Mouse (Mus musculus): ENCODE measurements around the gene Slc12a9.

Gene Slc12a9

DNA sequence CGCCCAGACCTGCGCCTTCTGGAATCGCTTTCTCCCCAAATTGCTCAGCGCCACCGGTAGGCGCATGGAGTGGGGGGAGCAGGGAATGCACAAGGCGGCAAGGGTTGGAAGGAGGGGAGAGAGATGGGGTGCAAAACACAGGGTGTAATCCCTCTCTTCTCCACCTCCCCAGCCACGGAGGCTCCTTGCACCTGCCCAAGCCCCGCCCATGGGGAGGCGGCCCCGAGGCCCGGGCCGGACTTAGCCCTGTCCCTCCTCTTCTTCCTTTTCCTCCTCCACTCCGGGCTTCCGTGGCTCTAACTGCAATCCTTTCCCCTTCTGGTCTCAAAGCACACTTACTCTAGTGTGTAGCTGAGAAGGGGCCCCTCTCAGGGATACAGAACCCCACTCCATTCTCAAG, 40.1 kb downstream of the Slc12a9 start:
- in situ Hi-C loops (cut with MboI, MseI), result loop anchor here in 1 of 2 experiments (10.0 to 25.0 kb wide), 2 partner anchors 281 to 882 kb away; partner anchors contain the start of genes Ap4m1 and Mcm7

DNA sequence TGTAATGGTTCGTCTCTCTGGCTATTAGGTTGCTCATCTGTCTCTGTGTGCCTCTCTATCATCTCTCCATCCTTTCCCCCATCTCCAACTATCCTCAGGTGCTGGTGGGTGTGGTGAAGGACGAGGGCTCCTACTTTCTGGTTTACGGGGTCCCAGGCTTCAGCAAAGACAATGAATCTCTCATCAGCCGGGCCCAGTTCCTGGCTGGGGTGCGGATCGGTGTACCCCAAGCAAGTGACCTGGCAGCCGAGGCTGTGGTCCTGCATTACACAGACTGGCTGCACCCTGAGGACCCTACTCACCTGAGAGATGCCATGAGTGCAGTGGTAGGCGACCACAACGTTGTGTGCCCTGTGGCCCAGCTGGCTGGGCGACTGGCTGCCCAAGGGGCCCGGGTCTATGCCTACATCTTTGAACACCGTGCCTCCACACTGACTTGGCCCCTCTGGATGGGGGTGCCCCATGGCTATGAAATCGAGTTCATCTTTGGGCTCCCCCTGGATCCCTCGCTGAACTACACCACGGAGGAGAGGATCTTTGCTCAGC, 41.9 kb downstream of the Slc12a9 start:
- in situ Hi-C loops (cut with MboI, MseI), result loop anchor here in 1 of 2 experiments (10.0 to 25.0 kb wide), 2 partner anchors 279 to 883 kb away; partner anchors contain the start of genes Ap4m1 and Mcm7

DNA sequence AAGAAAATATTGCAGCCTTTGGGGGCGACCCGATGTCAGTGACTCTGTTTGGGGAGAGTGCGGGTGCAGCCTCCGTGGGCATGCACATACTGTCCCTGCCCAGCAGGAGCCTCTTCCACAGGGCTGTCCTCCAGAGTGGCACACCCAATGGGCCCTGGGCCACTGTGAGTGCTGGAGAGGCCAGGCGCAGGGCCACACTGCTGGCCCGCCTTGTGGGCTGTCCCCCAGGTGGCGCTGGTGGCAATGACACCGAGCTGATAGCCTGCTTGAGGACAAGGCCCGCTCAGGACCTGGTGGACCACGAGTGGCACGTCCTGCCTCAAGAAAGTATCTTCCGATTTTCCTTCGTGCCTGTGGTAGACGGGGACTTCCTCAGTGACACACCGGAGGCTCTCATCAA, 42.7 kb downstream of the Slc12a9 start:
- in situ Hi-C loops (cut with MboI, MseI), result loop anchor here in 1 of 2 experiments (10.0 to 25.0 kb wide), 2 partner anchors 278 to 884 kb away; partner anchors contain the start of genes Ap4m1 and Mcm7

DNA sequence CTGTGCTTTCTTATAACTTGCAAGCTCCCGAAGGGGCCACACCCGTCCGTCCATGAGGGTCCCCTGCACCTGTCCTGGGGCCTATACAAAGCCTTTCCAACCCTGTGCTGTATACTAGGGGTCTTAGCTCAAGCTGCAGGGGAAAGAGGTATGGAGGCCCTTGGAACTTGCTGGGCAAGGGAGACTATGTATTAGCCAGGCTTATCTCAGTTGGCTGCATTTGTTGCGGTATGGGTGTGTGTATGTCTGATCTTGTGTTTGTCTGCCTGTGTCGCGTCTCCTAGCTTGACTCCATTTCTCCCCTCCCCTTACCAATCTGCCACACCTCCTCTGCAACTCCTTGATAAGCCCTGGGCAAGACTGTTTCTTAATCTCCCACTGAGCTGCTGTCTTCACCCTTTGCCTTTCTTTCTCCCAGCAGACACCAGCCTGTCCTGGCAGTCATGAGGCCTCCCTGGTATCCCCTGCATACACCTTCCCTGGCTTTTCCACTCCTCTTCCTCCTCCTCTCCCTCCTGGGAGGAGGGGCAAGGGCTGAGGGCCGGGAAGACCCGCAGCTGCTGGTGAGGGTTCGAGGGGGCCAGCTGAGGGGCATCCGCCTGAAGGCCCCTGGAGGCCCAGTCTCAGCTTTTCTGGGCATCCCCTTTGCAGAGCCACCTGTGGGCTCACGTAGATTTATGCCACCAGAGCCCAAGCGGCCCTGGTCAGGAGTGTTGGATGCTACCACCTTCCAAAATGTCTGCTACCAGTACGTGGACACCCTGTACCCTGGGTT, 43.6 kb downstream of the Slc12a9 start:
- in situ Hi-C loops (cut with MboI, MseI), result loop anchor here (5.0 to 25.0 kb wide), 4 partner anchors 132 to 1065 kb away; partner anchors contain the start of genes Ap4m1 (in 1 of the 2) and Mcm7 (in 1 of the 2)

DNA sequence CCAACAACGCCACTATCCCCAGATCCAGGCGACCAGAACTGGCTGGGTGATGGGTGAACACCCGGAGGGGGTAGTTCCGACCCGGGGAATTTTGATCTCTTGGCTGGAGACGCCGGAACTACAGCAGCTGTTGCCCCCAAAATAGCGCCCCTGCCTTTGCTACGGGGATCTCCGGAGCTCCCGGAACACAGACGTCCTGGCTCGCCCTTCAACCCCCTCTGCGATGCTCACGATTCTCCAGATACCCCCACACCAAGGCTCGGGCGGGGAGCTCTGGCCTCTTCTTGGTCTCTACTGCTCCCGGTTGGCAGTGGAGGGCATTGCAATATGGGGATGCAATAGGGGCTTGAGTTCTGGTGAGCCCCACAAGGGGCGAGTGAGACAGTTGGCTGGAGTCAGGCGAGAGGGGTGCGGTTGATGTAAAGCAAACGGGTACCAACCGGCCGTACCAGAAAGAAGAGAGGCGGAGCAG, 44.4 kb downstream of the Slc12a9 start:
- in situ Hi-C loops (cut with MboI, MseI), result loop anchor here (5.0 to 25.0 kb wide), 3 partner anchors 132 to 1064 kb away; no protein-coding TSS in a partner anchor

DNA sequence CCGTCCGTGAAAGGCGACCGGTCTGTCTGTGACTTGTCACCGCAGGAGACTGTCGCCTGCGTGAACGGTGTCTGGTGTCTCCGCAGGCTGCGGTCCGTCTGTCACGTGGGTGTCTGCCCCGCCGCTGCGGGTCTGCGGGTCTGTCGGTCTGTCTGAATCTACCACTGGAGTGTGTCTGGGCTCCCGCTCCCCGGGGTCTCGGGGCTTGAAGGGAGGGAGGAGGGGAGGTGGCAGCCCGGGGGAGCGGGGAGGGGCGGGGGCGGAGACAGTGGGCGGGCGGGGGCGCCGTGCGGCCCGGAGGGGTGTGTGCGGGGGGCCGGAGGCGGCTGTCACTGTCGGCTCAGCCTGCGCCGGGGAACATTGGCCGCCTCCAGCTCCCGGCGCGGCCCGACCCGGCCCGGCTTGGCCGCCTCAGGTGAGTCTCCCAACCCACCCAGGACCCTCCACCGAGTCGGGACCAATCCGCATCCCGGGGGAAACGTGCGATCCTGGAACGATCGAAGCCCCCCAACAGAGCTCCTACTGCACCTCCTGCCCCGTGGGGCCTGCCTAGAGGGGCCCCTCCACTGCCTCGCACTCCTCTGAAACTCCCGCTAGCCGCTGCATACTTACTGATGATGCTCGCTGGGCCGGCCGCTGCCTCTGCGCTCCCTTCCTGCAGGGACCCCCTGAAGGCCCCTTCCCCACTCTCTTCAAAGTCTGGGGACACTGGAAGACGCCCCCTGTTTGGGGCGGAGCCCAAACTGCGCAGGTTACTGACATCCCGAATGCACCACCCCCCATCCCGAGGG, 45.2 kb downstream of the Slc12a9 start:
- in situ Hi-C loops (cut with MboI, MseI), result loop anchor here (5.0 to 25.0 kb wide), 3 partner anchors 131 to 1063 kb away; no protein-coding TSS in a partner anchor

DNA sequence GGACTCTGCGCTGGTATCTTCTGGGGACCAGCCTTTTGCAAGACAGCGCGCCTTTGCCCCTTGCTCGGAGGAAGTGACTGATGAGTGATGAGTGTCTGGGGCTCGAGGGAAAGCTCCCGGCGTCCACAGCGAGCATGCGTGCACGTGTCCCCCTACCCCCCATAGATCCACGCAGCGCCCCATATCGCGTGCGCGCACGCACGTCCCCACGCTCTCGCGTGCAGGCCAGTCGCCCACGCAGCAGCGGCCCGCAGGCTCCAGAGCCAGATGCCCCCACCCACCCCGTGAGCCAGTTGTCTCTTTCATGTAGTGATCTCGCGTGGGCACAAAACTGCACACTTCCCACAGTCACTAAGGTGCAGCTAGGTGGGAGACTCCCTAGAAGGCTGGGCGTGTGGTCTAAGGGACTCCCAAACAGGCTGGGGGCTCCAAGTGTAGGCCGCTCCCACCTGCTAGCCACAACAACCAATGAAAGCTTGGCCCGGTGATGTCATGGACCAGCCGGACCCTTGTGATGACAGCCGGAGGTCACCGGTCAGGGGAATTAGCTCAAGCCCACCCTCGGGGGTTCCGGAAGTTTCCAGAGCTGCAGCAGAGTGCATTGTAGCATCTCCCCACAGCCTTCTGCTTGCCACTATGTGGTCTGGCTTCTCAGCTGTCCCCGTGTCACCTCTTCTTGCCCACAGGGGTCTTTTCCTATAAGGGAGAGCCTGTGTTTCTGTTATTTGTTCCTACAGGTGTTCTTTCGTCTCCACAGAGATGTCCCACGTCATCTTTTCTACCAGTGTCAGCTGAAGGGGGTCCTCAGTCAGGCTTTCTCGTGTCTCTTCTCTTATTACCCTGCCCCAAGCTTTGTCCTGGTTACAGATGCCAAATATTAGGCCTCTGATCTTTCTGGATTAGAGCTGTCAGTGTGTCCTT, 46.1 kb downstream of the Slc12a9 start, which contains the start of gene Ache:
Gene Ache (plus strand): TSS at position 488 of the 921 bp plus-strand sequence.
- in situ Hi-C loops (cut with MboI, MseI), result loop anchor here (5.0 to 25.0 kb wide), 3 partner anchors 130 to 1062 kb away; no protein-coding TSS in a partner anchor

DNA sequence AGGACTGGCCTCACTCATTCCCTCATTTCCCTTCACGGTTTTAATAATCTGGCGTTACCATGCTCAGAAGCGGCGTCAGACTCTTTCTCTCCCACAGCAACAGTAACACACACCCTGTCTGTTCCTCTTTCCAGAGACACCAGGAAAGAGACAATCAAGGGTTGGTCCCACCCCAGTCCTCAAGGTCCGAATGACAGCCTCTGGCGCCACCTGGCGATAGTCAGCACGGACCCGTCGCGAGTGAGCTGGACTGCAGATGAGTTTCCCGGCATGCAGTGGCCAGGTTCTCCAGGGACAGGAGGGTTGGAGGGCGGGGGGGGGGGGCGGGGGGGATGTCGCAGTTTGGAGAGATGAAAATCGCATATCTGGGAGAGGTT, 46.8 kb downstream of the Slc12a9 start:
- in situ Hi-C loops (cut with MboI, MseI), result loop anchor here (5.0 to 25.0 kb wide), 3 partner anchors 129 to 1062 kb away; no protein-coding TSS in a partner anchor

DNA sequence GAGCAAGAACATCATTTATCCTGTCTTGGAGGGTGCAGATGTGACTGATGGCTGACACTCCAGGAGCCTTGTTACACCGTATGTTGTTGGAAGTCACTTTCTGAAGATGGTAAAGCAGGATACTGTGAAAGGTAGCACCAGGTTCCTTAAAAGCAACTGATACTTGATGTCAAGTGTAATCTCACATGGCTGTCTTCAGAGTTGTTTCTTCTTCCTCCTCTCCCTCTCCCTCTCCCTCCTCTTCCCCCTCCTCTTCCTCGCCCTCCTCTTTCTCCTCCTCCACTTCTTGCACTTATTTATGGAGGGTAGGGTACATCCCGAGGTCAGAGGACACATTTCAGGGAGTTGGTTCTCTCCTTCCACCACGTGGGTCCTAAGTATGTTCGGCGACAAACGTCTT, 47.4 kb downstream of the Slc12a9 start:
- in situ Hi-C loops (cut with MboI, MseI), result loop anchor here (5.0 to 25.0 kb wide), 3 partner anchors 129 to 1061 kb away; no protein-coding TSS in a partner anchor

DNA sequence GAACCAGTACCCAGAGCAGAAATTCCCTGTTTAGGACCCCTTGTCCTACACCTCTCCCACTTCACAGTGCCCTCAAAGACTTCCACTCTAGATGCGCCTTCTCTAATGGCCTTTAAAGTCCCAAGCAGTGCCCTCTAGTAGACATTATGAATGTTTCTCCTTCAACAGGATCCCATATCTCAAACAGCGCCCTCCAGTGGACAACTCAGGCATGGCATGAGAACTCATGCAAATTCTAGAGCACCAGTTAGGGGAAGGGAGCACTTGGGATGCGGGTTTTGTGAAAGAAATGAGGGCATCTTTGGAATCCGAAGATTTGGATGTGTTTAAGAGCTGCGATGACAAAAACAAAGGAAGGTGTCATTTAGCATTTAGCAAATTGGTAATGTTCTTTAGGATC, 48.4 kb downstream of the Slc12a9 start:
- in situ Hi-C loops (cut with MboI, MseI), result loop anchor here (5.0 to 25.0 kb wide), 3 partner anchors 128 to 1060 kb away; no protein-coding TSS in a partner anchor

DNA sequence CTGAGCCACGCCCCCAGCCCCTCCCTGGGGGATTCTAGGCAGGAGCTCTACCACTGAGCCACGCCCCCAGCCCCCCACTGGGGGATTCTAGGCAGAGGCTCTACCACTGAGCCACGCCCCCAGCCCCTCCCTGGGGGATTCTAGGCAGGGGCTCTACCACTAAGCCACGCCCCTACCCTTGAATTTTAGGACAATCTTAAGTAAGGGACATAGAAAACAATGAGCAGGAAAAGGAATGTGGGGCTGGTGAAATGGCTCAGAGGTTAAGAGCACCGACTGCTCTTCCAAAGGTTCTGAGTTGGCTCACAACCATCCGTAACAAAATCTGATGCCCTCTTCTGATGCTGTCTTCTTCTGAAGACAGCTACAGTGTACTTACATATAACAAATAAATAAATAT, 49.0 kb downstream of the Slc12a9 start:
- in situ Hi-C loops (cut with MboI, MseI), result loop anchor here in 1 of 2 experiments (10.0 to 25.0 kb wide), 2 partner anchors 272 to 1060 kb away; no protein-coding TSS in a partner anchor

DNA sequence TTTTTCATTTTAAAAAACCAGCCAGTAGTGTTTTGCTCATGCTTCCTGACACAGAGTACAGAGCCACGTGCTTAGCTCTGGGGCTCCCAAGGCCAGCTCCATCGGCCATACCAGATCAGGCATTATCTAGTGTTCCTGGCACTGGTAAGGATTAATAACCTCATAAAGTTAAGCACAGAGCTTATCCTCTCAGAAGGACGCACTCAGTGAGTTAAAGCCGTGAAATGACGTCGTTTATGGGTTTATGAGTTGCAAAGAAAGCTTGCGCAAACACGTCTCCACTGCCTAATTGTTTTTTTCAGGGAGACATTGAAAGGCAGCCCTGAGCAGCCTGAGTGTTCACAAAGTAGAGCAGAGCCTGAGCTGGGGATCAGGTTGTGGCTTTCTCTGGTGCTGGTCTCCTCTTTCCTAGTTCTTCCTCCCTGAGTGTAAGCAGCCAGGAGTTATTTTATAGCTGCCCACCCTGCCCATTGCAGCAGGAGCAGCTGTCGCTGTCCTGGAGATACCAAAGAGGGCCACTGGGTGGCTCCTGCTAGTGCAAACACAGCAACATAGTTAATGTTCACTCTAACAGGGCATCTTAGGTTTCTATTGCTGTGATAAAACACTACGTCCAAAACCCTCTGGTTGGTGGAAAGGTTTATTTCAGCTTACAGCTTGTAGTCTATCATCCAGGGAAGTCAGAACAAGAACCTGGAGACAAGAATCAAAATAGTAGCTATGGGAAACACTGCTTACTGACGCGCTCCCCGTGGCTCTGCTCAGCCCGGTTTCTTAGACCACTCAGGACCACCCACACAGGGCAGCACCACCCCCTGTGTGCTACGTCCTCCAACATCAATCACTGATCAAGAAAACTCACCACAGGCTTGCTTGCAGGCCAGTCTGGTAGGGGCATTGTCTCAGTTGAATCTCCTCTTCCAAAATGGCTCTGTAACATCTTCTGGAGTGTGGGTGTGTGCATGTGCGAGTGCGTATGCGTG, 55.7 kb downstream of the Slc12a9 start:
- in situ Hi-C loops (cut with MboI, MseI), result loop anchor here in 1 of 2 experiments (25.0 kb wide), 1 partner anchor 265 kb away; no protein-coding TSS in a partner anchor

DNA sequence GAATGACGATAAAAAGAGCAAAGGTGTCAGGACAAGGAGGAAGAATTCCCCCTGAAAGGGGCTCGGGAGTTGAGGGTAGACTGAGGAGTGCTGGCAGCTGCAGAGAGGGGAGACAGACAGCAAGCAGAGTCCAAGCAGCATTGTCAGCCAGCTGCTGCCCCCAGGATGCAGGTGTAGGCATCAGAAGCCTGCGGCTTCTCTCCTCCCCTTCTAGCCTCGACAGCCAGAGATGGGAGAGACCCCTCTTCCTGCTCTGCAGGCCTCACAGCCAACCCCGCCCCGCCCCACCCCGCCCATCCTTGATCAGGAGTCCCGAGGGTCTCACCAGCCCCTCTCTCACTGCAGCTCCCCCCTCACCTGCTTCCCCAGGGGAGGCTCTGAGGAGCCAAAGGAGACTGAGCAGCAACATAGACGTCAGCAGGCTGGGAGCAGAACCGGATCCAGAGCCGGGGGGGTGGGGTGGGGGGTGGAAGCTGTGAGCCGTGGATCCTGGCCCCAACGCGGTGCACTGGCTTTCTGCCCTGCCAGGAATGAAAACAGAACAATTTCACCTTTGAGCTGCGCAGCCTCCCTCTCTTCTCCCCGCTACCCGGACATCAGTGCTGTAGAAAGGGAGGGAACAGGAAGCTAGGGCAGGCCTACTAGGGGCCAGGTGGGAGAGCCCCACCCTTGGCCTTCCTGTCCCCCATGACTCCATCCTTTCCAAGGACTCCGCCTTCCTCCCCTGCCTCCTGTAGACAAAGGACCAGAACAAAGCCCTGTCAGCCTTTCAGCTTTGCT, 65.1 kb downstream of the Slc12a9 start:
- in situ Hi-C loops (cut with MboI, MseI), result loop anchor here (5.0 to 10.0 kb wide), 3 partner anchors 61 to 1154 kb away; partner anchors contain the start of gene Polr2j (in 1 of the 2)

DNA sequence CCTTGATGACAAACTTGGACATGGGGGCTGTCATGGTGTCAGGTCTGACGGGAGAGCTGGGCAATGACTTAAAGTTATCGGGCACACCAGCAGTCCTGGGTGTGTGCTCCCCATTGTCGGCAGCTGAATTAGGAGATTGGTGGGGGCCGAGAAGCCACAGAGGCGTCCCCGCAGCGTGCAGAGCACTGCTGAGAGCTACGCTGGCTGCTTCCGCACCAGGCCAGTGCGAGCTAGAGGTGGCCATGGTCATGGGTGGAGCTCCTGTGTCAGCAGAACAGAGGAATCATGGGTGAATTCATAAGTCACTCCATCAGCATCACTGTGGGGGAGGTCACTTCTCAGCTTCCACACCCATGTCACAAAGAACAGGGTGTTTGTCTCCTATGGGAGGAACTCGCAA, 68.6 kb downstream of the Slc12a9 start:
- in situ Hi-C loops (cut with MboI, MseI), result loop anchor here (5.0 to 10.0 kb wide), 3 partner anchors 57 to 1150 kb away; partner anchors contain the start of gene Polr2j (in 1 of the 2)

All from T-helper 17 cell (primary cell).